Mouse (Mus musculus) cortical plate, adult 2 months (tissue): ENCODE measurements around the gene Csrp1.
A peak's percentile ranks its signal among the peaks of the same experiment; 100 is the strongest.

Experiments
- CTCF ChIP-seq: fragments of 200-500 bp; IDR thresholded peaks from 2 replicates; pipeline ENCODE4 v1.5.1; 2011; ENCODE audit warnings: mild to moderate bottlenecking, control low read depth, low read length; ENCODE audit not compliant: insufficient read depth; ENCODE audit errors: extremely low read depth
- POLR2A ChIP-seq: fragments of 200-500 bp; IDR thresholded peaks from 2 replicates; pipeline ENCODE4 v1.6.1; 2011; ENCODE audit warnings: mild to moderate bottlenecking, low read length, control low read depth; ENCODE audit not compliant: insufficient read depth; ENCODE audit errors: extremely low read depth

- peak; percentile 40; the same call in 1 of the 2 replicates for TF ChIP-seq CTCF
- no peak for TF ChIP-seq POLR2A
Observed at GRCm38 (mm10) chr1:135788708-135789107, 68.8 kb downstream of the Csrp1 start.
